Mouse (Mus musculus): Measurements from ENCODE around the gene Cbr4.

Cbr4 gene

DNA sequence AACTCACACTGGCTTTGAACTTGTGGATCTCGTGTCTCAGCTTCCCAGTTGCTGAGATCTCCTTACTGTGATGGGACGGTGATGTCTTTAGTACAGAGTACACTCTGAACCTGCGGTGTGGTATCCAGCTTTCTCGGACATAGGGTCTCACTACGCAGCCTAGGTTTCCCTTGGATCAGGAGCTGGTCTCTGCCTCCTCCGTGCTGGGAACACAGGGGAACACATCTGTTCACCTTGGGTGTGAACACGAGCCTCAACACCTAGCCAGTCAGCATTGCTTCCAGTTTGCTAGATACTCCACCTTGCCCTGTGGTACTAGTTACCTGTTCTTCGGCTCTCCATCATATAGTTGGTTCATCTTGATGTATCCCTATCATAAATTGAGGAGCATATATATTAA lies 1.1 kb downstream of the Cbr4 start:
- DNase-seq (ENCODE audit: low spot score) = no peak

DNA sequence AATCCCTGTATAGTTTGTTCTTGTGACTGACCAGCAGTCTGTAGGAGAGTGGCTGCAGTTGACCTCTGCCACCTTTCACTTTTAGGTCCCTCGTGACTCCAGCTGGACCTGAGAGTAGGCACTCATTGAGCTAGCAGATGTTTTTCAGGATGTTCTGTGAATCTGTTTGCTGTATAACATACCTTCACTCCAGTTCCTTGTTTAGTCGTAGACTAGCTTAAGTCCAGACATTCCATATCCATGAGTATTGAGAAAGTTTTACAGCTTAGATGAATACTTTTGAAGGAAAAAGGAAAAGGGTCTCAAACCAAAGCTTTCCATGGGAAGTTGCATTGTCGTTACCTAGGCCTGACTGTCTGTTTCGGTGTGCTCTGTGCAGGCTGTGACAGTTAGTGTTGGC lies 9.6 kb downstream of the Cbr4 start:
- peak; percentile 25 for DNase-seq (ENCODE audit: low spot score)

DNA sequence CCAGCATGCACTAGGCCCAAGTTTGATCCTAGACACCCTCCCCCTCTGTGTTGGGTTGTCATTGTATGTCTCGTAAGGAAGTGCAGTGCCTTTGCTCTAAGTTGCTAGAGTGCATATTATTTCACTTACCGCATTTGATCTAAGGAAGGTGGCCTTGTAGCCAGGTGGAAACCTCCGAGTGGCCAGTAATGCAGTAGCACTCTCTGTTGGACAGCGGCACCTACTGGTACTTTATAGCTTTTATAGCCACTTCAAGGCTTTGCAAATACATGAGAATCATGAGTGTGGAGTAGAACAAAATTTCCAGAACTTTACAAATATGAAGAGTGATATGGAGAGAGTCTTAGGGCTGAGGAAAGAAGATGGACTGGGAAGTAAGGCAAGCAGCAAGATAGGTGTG lies 11.5 kb downstream of the Cbr4 start:
- DNase-seq (ENCODE audit: low spot score) = no peak

DNA sequence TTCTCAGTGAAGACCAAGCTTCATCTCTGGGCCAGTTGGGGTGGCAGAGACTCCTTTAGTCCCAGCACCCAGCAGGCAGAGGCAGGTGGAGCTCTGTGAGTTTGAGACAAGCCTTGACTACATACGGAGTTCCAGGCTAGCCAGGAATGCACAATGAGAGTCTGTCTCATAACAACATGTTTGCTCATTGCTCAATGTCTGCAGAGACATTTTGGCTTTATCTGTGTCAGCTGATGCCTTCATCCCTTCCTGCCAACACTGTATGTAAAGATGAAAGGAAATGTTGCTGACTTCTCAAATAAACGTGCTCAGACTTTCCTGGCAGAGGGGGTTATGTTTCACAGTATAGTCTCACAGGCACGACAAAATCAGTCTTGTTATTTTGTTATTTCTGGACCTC lies 13.4 kb downstream of the Cbr4 start:
- no peak for DNase-seq (ENCODE audit: low spot score)

DNA sequence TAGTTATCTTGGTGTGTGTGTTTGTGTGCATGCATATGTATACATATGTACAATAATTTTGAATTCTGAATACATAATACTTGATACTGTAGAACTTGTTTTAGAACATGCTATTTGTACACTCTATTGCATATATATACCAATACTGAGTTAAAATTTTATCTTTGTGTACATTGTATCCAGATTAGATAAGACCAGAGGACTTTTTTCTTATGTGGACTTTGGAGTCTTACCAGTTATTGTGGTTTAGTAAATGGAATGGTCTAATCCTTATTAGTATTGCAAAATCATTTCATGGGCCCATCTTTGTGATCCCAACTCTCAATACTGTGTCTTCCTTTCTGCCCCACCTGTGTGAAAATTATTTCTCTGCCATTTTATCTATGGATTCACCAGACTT lies 14.7 kb downstream of the Cbr4 start:
- no peak for DNase-seq (ENCODE audit: low spot score)

DNA sequence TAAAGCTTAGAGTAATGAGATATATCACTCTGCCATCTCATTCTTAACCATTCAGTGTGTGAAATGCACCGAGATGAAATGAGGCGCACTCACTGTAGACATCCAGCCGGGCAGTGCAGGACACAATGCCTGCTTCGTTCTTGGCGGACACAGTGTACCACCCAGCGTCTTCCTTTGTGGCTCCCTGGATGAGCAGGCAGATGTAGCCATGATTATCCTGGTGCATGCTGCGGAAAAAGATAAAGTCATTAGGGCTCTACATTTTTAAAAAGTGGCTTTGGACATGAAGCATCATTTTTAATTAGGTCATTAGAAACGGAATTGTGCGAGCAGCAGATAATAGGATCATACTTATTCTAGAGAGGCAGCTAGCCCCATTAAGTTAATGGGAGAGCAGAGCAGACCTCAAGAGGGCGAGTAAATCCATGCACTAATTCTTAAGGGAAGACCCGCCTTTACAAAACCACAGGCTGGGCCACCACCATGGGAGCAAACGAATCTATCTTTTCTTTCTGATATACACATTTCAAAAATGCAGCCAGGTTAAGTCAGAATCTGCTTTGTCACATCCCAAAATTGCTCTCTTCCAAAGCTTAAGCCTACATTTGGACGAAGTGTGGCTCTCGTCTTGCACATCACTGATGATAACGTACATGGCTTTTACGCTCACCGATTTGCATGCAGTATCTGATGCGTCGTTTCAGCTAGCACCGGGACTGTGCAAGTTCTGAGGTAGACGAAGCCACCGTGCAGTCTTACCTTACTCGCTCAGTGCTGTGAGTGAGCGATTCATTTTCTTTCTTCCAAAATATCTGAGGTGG lies 27.8 kb downstream of the Cbr4 start:
- no peak for DNase-seq (ENCODE audit: low spot score)

DNA sequence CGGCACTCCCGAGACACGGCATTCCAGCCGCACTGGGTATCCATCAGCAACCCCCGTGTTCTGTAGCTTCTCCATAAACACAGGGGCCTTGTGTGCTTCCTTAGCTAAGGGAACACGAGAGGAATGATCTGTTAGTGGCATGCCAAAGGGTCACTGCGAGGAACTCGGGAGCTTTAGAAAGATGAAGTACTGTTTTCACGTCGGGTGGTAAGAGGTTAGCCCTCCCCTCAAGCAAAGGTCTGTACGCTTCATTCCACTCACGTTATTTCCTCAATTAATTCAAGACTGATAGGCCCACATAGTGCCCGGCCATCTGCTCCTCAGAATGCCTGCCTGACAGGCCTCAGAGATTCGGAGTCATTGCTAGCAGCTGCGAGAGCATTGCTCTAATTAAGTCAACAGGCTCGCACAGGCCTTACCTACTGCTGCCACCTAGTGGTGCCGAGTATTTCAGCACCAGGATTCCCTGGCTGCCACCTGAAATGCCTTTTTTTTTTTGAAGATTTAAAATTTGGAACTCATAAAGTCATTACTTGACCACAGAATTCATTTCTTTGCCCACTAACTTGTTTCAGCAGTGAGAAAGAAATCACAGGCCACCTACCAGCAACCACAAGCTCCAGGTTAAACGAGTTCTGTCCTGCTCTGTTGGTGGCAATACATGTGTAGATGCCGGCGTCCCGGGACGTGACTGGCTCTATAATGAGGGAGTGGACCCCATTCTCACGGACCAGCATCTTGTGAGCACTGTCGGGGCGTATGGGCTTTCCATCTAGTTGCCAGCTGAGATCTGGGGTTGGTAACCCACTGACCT lies 28.6 kb downstream of the Cbr4 start:
- DNase-seq (ENCODE audit: low spot score) = peak; percentile 83

DNA sequence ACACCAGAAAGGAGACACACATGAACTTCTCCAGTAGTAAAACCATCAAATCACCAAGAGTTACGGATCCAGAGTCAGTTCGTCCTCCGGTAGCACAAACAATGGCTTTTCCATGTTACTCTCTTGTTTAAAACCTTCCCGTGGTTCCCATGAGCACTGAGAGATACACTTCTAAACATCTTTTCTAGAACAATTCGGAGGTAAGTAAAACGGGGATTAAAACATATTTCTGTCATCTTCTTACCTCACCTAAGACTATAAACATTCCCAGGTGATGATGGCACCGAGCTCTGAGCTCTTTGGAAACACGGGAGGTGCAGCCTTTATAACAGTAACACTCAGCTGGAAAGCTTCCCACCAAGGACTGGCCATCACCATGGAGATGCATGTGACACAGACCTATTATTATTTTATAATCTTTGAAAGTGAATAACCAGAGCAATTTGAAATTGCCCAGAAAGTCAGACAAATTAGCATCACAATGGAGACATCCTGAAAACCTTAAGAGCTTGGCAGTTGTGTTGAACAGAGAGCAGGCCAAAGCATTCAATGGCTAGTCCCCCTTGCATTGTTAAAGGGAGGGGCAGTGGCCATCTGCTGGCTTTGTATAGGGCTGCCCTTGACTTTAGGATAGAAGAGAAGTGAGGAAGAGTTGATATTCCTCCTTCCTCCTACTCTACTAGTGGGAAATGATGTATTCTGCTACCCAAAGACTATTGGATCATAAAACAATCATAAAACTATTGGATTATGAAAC lies 29.4 kb downstream of the Cbr4 start:
- DNase-seq (ENCODE audit: low spot score) = no peak

DNA sequence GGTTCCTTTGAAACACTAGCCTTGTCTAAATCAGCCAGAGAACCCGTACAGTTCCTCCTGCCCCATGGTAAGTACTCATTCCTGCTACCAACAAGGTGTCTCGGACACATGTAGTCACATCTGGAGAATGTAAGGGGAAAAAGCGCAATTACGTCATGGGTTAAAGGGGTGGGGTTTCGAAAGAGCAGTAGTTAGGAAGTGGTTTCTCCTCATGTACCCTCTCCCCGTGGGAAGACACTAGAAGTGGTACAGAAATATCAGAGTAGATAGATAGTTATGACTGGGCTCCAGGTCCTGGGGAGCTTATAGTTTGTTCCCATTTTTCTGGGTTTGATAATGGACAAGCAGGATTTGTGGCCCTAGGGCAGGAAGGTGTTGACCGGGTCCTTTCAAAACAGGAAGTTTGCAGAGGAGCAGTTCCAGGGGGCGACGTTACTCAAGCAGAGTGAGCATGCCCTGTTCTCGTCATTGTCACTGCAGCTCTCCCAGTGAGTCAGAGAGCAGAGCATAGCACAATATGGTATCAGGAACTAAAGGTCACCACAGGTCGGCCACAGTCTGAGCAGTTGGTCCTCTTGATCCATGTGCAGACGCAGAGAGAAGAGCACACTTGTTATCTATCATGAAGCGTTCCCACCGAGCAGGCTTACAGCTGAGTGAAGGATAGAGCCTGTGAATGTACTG lies 30.1 kb downstream of the Cbr4 start:
- DNase-seq (ENCODE audit: low spot score) = no peak

DNA sequence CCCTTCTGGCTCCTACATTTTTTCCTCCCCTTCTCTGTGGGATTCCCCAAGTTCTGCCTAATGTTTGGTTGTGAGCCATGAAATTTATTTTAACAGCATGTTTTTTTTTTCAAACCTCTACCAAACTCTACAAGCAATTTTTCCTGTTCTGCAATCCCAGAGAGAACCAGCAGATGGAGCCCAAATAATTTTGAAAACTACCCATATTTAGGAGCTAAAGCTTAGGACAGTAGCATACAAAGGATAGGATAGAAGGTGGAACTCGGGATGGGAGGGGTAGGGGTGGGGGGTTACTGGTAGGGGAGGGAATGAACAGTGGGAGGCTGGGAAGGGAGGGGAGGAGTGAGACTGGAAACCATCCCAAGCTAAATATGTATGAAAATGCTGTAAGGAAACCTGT lies 34.6 kb downstream of the Cbr4 start:
- DNase-seq (ENCODE audit: low spot score) = peak; percentile 70

DNA sequence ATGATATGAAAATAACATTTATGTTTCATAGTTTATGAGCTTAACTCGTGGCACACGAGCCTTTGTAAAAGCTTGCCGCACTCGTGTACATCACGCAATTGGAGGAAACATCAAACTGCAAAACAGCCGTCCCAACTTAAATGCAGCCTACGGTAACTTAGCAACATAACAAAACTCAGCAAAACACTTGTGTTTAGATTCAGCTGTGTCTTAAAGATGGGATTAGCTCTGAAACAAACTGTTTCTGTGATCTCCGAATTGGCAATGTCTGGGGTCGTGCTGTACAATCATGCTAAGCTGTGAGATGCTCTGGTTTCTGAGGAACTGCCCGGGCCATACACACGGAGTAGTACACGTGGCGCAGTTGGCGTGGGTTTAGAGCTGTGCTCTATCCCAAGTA lies 39.5 kb downstream of the Cbr4 start:
- no peak for DNase-seq (ENCODE audit: low spot score)

DNA sequence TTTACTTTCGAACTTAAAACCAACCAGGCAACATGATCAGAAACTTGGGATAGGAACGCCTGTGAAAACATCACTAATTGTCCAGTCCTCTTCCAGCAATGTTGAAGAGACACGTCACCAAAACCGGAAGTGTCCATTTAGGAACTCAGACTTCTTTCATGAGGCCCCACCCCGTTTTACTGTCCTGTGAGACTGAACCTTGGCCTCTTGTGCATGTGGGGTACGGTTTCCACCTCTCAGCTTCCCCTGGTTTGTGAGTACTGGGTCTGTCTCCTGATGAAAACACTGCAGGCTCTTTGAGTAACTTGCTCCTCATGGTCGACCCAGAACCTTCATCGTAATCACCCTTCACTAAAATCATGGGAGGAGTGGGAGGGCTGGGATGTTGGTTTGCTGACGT lies 40.7 kb downstream of the Cbr4 start:
- no peak for DNase-seq (ENCODE audit: low spot score)

DNA sequence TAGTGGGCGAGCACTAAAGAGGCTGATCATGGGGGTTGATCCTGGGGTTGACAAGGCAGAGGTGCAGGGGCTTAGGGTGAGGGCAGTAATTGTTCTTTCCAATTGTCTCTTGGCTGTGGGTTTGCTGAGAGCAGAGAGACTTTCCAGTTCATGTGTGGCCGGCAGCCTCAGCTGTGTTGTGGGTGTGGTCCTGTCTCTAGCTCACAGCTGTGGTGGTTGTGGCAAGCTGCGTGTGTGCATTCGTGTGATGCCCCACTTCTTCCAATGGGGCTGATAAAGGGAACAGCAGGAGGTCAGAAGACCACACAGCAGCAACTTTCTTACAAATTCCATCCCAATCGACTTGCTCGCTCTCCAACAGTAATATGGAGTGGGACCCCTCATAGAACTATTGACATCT lies 41.1 kb downstream of the Cbr4 start:
- DNase-seq (ENCODE audit: low spot score) = no peak

DNA sequence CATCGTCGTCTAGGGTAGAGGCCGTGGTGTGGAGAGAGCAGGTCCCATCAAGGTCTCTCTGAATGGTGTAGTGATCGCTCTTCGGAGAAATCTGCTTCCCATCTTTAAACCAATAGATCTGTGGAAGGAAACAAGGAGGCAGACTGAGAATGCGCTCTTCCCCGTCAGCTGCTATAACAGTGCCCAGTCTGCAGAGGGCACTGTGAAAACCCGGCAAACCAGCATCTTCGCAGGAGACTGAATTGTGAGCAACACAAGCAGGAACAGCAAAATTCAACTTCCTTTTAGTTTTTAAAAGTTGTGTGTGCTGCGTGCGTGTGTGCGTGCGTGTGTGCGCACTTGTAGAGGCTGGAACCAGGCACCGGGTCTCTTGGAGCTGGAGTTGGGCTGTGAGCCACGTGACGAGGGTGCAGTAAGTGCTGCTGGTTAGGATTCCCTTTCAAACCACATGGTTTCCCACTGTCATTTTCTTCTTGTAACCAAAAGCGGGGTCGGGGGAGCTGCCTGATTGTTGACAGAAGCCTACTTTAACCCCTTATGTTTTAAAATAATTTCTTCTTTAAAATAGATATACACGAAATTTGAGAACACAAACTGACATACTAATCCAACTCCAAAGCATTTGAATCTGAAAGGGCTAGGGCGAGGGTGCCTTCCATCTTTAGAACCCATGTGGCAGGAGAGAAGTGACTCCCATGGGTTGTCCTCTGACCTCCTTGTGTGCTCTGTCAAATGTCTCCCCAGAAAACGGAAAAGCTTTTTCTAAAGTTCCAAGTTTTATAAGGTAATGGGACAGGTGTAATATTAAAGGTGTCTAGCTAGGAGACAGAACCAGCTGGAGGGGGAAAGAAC lies 44.6 kb downstream of the Cbr4 start:
- peak; percentile 12 for DNase-seq (ENCODE audit: low spot score)

DNA sequence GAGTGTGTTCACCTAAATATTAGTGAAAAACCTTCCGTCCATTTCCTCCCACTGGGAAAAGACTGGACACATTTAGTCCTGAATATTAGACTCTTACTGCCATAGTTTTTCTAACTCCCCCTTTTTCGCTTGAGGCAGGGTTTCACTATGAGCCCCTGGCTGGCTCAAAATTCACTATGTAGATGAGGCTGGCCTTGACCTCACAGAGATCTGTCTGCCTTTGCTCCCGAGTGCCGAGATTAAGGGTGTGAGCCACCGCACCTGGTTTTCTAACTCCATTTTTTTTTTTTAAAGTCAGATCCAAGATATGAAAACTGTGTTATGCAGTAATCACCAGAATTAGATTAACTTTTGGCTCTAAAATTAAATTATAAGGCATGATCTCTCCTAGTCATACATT lies 45.3 kb downstream of the Cbr4 start:
- DNase-seq (ENCODE audit: low spot score) = no peak

DNA sequence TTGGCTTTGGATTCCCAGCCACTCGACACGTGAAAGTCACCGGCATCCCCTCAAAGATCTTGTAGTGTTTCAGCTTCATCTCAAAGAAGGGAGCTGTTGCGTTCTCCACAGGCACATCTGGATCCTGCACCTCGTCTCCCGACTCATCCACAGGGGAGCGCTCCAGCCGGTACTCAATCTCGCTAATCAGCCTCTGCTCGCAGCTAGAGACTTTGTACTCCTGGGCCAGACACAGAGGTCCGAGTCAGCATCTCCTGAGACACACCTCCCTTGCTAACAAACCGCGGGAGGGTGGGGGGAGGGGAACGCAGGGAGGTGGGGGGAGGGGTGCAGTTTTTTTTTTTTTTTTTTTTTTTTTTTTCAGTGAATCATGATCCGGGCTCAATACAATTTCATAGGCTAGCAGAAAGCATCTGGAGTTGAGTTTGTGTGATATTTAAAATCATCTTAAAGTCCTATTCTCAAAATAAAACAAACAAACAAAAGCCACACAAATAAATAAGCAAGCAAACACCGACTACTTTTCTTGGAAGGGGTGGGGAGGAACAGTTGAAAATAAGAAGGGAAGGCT lies 45.9 kb downstream of the Cbr4 start:
- DNase-seq (ENCODE audit: low spot score) = no peak

DNA sequence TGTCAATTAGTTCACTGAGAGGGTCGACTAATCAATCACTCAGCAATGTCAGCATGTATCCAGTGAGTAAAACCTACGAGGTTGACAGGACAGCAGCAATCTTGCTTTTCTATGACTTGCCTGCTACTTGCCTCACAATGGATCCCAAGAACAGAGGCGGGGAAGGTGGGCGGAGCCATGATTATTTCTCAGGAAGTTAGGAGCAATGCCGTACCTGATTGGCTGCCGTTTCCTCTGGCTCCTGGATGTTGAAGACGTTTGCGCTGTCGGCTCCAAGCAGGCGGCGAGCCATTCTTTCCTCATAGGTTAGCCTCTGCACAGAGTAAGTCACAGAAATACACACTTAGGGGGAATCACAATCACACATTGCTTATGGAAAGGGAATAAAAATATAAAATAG lies 47.9 kb downstream of the Cbr4 start:
- DNase-seq (ENCODE audit: low spot score) = no peak

DNA sequence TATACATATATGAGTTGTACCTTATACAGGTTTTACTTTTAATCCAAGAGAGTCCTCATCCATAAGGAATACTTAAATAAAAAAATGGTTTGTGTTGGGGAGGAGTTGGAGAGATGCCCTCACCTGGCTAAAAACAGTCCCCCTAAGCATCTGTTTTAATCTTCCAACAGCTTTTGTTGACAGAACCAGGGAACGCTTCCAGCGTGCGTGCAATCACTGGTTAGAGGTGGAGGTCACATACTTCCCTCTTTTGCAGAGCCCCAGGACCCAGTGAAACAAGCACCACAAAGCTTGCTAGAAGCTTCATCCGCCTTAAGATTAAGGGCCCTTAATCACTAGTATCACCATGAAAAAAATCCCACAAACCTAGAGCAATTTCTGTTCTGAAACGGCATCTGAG lies 49.9 kb downstream of the Cbr4 start:
- no peak for DNase-seq (ENCODE audit: low spot score)

DNA sequence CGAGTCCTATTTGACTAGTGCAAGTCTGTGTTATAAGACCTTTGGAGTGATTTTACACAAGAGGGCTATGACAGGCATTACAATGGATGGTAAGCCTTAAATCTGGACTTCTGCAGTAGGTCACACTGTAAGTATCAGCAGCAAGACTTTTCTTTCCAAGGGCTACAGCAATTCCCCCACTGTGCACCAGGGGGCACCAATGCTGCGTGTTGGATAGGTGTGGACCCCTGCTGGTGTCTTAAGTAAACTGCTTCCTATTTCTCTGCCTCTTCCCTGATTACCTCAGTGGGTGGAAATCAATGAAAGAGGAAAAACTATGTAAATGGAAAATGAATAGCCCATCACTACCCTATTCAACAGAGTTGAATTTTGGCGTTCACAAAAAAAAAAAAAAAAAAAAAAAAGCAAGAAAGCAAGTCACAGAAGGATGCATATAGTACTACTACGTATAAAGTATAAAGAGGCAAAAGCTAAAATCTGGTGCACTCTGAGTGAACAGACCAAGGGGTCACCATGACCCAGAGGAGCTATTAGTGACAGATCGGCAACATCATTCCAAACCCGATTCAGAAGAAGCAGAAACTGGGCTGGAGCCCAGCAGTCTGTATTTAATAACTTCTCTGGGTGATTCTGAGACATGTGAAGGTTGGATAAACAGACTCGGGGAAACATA lies 52.4 kb downstream of the Cbr4 start:
- DNase-seq (ENCODE audit: low spot score) = peak; percentile 93

DNA sequence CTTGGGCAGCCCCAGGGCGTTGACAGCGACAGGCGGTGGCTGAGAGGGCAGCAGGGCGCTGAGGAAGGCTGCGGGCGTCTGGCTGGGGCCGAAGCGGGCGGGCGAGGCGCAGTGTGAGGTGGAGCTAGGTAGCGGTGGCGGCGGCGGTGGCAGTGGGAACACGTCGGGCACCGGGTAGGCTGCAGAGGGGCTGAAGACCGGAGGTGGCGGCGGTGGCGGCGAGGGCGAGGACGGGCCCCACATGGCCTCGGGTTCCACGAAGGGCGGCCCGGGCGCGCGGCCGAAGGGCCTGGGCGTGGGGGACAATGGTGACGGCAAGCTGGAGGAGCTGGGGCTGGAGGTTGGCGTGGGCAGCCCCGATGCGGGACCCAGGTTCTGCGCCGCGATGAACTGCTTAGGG lies 62.1 kb downstream of the Cbr4 start:
- no peak for DNase-seq (ENCODE audit: low spot score)
